Mouse (Mus musculus): ENCODE measurements around the gene Rita1. TPM values are rescaled to one million over a fixed set of nuclear protein-coding genes. Genes with fewer than 3 reads are reported as not detected.

The Rita1 gene
- total RNA-seq, 2 experiments from 2014 or later, result 4.8 to 6.3 TPM

Other genes starting within 250 kb of the Rita1 start
- gene Lhx5, start 180.9 kb downstream of the Rita1 start, total RNA-seq (2021), result not detected
- under 1 TPM; 0.31 to 0.64 TPM for gene Sdsl, start 139.8 kb downstream of the Rita1 start, total RNA-seq (2021)
- not detected for gene Sds, start 136.1 kb downstream of the Rita1 start, total RNA-seq (2021)
- gene Plbd2, start 109.0 kb downstream of the Rita1 start, total RNA-seq (2021), result 10 to 100 TPM; 29.1 to 32.6 TPM
- 10 to 100 TPM in 1 of 2 experiments, 1 to 10 TPM in 1; 9.4 to 11.7 TPM for gene Slc8b1, start 101.4 kb downstream of the Rita1 start, total RNA-seq (2021)
- 10 to 100 TPM; 44.3 to 48.3 TPM for gene Tpcn1, start 23.9 kb downstream of the Rita1 start, total RNA-seq (2021)
- gene Iqcd, start 23.6 kb downstream of the Rita1 start, total RNA-seq (2021), result under 1 TPM in 1 of 2 experiments, not detected in 1; 0.18 TPM
- 10 to 100 TPM; 15.7 to 17.1 TPM for gene Ddx54, start 150 bp upstream of the Rita1 start, total RNA-seq (2021)
- not detected for gene Cfap73, start 21.6 kb upstream of the Rita1 start, total RNA-seq (2021)
- gene Rasal1, start 36.2 kb upstream of the Rita1 start, total RNA-seq (2021), result not detected
- under 1 TPM; 0.61 to 0.91 TPM for gene Dtx1, start 99.3 kb upstream of the Rita1 start, total RNA-seq (2021)
- under 1 TPM; 0.21 to 0.28 TPM for gene Oas2, start 137.3 kb upstream of the Rita1 start, total RNA-seq (2021)
- gene Oas3, start 165.1 kb upstream of the Rita1 start, total RNA-seq (2021), result not detected
- not detected for gene Oas1e, start 182.9 kb upstream of the Rita1 start, total RNA-seq (2021)
- gene Oas1c, start 199.9 kb upstream of the Rita1 start, total RNA-seq (2021), result not detected
- gene Oas1f, start 234.8 kb upstream of the Rita1 start, total RNA-seq (2021), result not detected
- gene Oas1h, start 248.8 kb upstream of the Rita1 start, total RNA-seq (2021), result not detected